Mouse (Mus musculus): ENCODE data around the gene Tnfsf10. TPM values are rescaled to one million over a fixed set of nuclear protein-coding genes. Genes with fewer than 3 reads are reported as not detected.
A peak's percentile ranks its signal among the peaks of the same experiment; 100 is the strongest.

Gene Tnfsf10
- total and polyA plus RNA-seq, 2 experiments, result 2.2 to 5.0 TPM

- Histone ChIP-seq H3K36me3 (ENCODE audit: control insufficient read depth, insufficient read depth, low read length) (no peaks in the 10 kb centered on the region), H3K9ac (ENCODE audit: low read depth, low read length) (no peak overlapping the region), H3K79me2 (ENCODE audit: control insufficient read depth, insufficient read depth, low read length) (no peaks in the 10 kb centered on the region; the same call in 1 of the 2 replicates), H3K27ac (replicated peaks; ENCODE audit: insufficient read depth, low read depth, low read length) (no peak overlapping the region), H3K4me3 (ENCODE audit: insufficient read depth, low read depth, low read length) (no peak overlapping the region), H3K4me1 (ENCODE audit: control insufficient read depth, insufficient read depth, low read length) (peaks cover 2% of the 10 kb centered on the region), H3K27me3 (ENCODE audit: control insufficient read depth, insufficient read depth, low read length) (no peaks in the 10 kb centered on the region)
- DNase-seq (ENCODE audit: extremely low read depth, low read depth, low spot score), result no peak
- no peak for TF ChIP-seq CTCF (IDR thresholded peaks at IDR 0.05; ENCODE audit: low read depth, low read length)
- TF ChIP-seq POLR2A (IDR thresholded peaks at IDR 0.05; ENCODE audit: extremely low read depth, insufficient read depth, low read length), result no peak
- 81% methylated on average over 5 of the region's 5 CpGs for WGBS
Observed at GRCm38 (mm10) chr3:27323551-27323950, 6.7 kb downstream of the Tnfsf10 start.

DNA sequence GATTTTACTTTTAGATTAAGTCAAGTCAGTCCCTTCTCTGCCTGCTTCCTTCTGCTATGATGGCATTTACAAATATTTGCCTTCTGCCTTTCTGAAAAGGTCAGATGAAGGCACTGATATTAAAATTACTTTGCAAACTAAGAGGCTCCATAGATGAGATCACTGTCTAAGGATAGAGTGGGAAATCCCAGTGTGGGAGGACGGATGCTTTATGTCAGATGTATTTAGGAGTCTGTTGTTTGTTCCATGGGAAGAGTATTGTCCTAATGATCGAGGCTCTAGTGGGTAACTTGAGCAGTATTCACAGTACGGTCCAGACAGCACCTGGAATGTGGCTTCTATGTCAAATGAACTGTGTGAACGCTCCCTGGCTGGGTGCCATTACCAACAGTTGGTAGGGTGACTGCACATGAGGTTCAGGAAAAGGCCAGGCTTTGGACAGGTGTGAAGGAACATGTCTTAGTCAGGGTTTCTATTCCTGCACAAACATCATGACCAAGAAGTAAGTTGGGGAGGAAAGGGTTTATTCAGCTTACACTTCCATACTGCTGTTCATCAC lies 9.9 kb downstream of the Tnfsf10 start:
- TF ChIP-seq CTCF (IDR thresholded peaks at IDR 0.05; ENCODE audit: low read depth, low read length) (no peak), POLR2A (IDR thresholded peaks at IDR 0.05; ENCODE audit: extremely low read depth, insufficient read depth, low read length) (no peak)
- H3K79me2 ChIP-seq (ENCODE audit: control insufficient read depth, insufficient read depth, low read length), result no peaks in the 10 kb centered on the region; the same call in 1 of the 2 replicates
- no peak overlapping the region for H3K9ac ChIP-seq (ENCODE audit: low read depth, low read length)
- no peaks in the 10 kb centered on the region for H3K27me3 ChIP-seq (ENCODE audit: control insufficient read depth, insufficient read depth, low read length)
- H3K4me1 ChIP-seq (ENCODE audit: control insufficient read depth, insufficient read depth, low read length), result no peaks in the 10 kb centered on the region; the same call in 1 of the 2 replicates
- no peak overlapping the region for H3K27ac ChIP-seq (replicated peaks; ENCODE audit: insufficient read depth, low read depth, low read length)
- WGBS, result 54% methylated on average over 4 of the region's 4 CpGs
- peak; percentile 25 for DNase-seq (ENCODE audit: extremely low read depth, low read depth, low spot score)
- H3K36me3 ChIP-seq (ENCODE audit: control insufficient read depth, insufficient read depth, low read length), result peaks cover 1% of the 10 kb centered on the region; the same call in 1 of the 2 replicates
- H3K4me3 ChIP-seq (ENCODE audit: insufficient read depth, low read depth, low read length), result no peak overlapping the region

DNA sequence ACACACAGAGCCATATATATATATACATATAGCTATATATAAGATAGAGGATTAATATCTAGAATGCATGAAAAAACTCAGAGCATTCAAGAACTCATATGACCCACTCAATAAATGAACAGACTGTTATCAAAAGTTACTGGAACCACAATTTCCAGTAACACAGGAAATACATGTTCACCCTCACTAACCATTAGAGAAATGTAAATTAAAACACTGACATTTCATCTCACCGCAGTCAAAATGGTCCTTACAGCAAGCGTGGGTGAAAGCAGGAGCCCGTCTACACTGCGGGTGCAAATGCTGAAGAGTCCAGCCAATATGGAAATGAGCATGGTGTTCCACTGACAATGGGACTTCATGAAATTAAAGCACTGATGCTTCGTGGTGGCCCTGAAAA lies 13.9 kb downstream of the Tnfsf10 start:
- no peaks in the 10 kb centered on the region for H3K79me2 ChIP-seq (ENCODE audit: control insufficient read depth, insufficient read depth, low read length)
- no peak overlapping the region for H3K9ac ChIP-seq (ENCODE audit: low read depth, low read length)
- no peaks in the 10 kb centered on the region for H3K27me3 ChIP-seq (ENCODE audit: control insufficient read depth, insufficient read depth, low read length)
- H3K36me3 ChIP-seq (ENCODE audit: control insufficient read depth, insufficient read depth, low read length), result peaks cover 1% of the 10 kb centered on the region; the same call in 1 of the 2 replicates
- H3K4me1 ChIP-seq (ENCODE audit: control insufficient read depth, insufficient read depth, low read length), result no peaks in the 10 kb centered on the region; the same call in 1 of the 2 replicates
- TF ChIP-seq POLR2A (IDR thresholded peaks at IDR 0.05; ENCODE audit: extremely low read depth, insufficient read depth, low read length) (no peak), CTCF (IDR thresholded peaks at IDR 0.05; ENCODE audit: low read depth, low read length) (no peak)
- DNase-seq (ENCODE audit: extremely low read depth, low read depth, low spot score), result no peak
- 86% methylated on average over 5 of the region's 5 CpGs for WGBS
- no peak overlapping the region for H3K4me3 ChIP-seq (ENCODE audit: insufficient read depth, low read depth, low read length)
- no peak overlapping the region for H3K27ac ChIP-seq (replicated peaks; ENCODE audit: insufficient read depth, low read depth, low read length)

- H3K4me3 ChIP-seq (ENCODE audit: insufficient read depth, low read depth, low read length), result no peak overlapping the region
- peak; percentile 54 for DNase-seq (ENCODE audit: extremely low read depth, low read depth, low spot score)
- no peaks in the 10 kb centered on the region for H3K36me3 ChIP-seq (ENCODE audit: control insufficient read depth, insufficient read depth, low read length)
- H3K9ac ChIP-seq (ENCODE audit: low read depth, low read length), result no peak overlapping the region
- H3K27me3 ChIP-seq (ENCODE audit: control insufficient read depth, insufficient read depth, low read length), result no peaks in the 10 kb centered on the region
- TF ChIP-seq CTCF (IDR thresholded peaks at IDR 0.05; ENCODE audit: low read depth, low read length) (peak; percentile 16; the same call in 1 of the 2 replicates), POLR2A (IDR thresholded peaks at IDR 0.05; ENCODE audit: extremely low read depth, insufficient read depth, low read length) (no peak)
- no peak overlapping the region for H3K27ac ChIP-seq (replicated peaks; ENCODE audit: insufficient read depth, low read depth, low read length)
- WGBS, result 26% methylated on average over 6 of the region's 6 CpGs
- H3K4me1 ChIP-seq (ENCODE audit: control insufficient read depth, insufficient read depth, low read length), result no peaks in the 10 kb centered on the region; the same call in 1 of the 2 replicates
- no peaks in the 10 kb centered on the region for H3K79me2 ChIP-seq (ENCODE audit: control insufficient read depth, insufficient read depth, low read length)
Observed at GRCm38 (mm10) chr3:27338437-27338836, 21.6 kb downstream of the Tnfsf10 start.

- TF ChIP-seq CTCF (IDR thresholded peaks at IDR 0.05; ENCODE audit: low read depth, low read length), result no peak
- TF ChIP-seq POLR2A (IDR thresholded peaks at IDR 0.05; ENCODE audit: extremely low read depth, insufficient read depth, low read length), result no peak
- DNase-seq (ENCODE audit: extremely low read depth, low read depth, low spot score), result no peak
- WGBS, result 77% methylated on average over 3 of the region's 3 CpGs
Observed at GRCm38 (mm10) chr3:27338887-27339286, 22.1 kb downstream of the Tnfsf10 start.

DNA sequence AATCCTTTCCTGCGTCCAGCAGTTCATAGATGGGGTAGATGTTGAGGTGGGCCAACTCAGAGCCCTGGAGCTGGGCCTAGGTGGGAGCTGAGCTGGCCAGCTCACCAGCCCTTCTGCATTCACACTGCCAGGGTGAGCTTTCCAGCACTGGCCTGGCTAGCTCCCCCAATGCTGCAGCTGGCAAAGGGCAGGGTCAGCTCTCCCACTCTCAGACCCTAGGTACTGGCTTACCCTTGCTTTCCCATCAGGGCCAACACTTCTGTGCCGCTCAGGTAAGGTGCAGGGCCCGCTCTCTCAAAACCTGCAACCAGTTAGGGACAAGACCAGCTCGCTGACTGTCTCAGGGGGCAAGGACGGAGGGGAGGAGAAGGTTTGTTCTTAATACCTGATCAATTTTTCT lies 23.9 kb downstream of the Tnfsf10 start:
- DNase-seq (ENCODE audit: extremely low read depth, low read depth, low spot score), result no peak
- Histone ChIP-seq H3K36me3 (ENCODE audit: control insufficient read depth, insufficient read depth, low read length) (no peaks in the 10 kb centered on the region), H3K4me3 (ENCODE audit: insufficient read depth, low read depth, low read length) (no peak overlapping the region), H3K79me2 (ENCODE audit: control insufficient read depth, insufficient read depth, low read length) (no peaks in the 10 kb centered on the region), H3K27ac (replicated peaks; ENCODE audit: insufficient read depth, low read depth, low read length) (no peak overlapping the region), H3K4me1 (ENCODE audit: control insufficient read depth, insufficient read depth, low read length) (no peaks in the 10 kb centered on the region; the same call in 1 of the 2 replicates), H3K27me3 (ENCODE audit: control insufficient read depth, insufficient read depth, low read length) (no peaks in the 10 kb centered on the region), H3K9ac (ENCODE audit: low read depth, low read length) (no peak overlapping the region)
- TF ChIP-seq CTCF (IDR thresholded peaks at IDR 0.05; ENCODE audit: low read depth, low read length), result no peak
- no peak for TF ChIP-seq POLR2A (IDR thresholded peaks at IDR 0.05; ENCODE audit: extremely low read depth, insufficient read depth, low read length)
- WGBS, result 95% methylated on average over 5 of the region's 5 CpGs

More at GRCm38 (mm10) chr3:27338887-27339286, 22.1 kb downstream of the Tnfsf10 start:
- H3K36me3 ChIP-seq (ENCODE audit: control insufficient read depth, insufficient read depth, low read length), result no peaks in the 10 kb centered on the region
- no peak overlapping the region for H3K4me3 ChIP-seq (ENCODE audit: insufficient read depth, low read depth, low read length)
- no peaks in the 10 kb centered on the region; the same call in 1 of the 2 replicates for H3K4me1 ChIP-seq (ENCODE audit: control insufficient read depth, insufficient read depth, low read length)
- no peaks in the 10 kb centered on the region for H3K27me3 ChIP-seq (ENCODE audit: control insufficient read depth, insufficient read depth, low read length)
- no peak overlapping the region for H3K9ac ChIP-seq (ENCODE audit: low read depth, low read length)
- H3K27ac ChIP-seq (replicated peaks; ENCODE audit: insufficient read depth, low read depth, low read length), result no peak overlapping the region
- H3K79me2 ChIP-seq (ENCODE audit: control insufficient read depth, insufficient read depth, low read length), result no peaks in the 10 kb centered on the region

Measured in liver, adult 2 months (tissue).